Mouse (Mus musculus): Measurements from ENCODE around the gene Pdss2. TPM values are rescaled to one million over a fixed set of nuclear protein-coding genes. Genes with fewer than 3 reads are reported as not detected.

Gene Pdss2
- polyA plus RNA-seq, 1 experiment from 2014 or later, result 15.1 TPM

GRCm38 (mm10) chr10:43279637-43280288 is 58.5 kb downstream of the Pdss2 start:
- H3K4me1 ChIP-seq (replicated peaks; ENCODE audit: control insufficient read depth, insufficient read depth, low read length), result no peaks in the 10 kb centered on the region
- DNase-seq (ENCODE audit: low spot score), result no peak
- H3K4me3 ChIP-seq (ENCODE audit: low read depth, low read length), result no peak overlapping the region
- H3K27ac ChIP-seq (ENCODE audit: low read depth, low read length), result no peak overlapping the region
- no peaks in the 10 kb centered on the region for H3K36me3 ChIP-seq (ENCODE audit: control insufficient read depth, insufficient read depth, low read length)
- no peak for ATAC-seq (replicated peaks; ENCODE audit: low FRiP score)
- WGBS, result 87% methylated on average over 5 of the region's 5 CpGs
- no peak overlapping the region for H3K4me2 ChIP-seq (ENCODE audit: low read depth, low read length, severe bottlenecking)
- no peak overlapping the region for H3K9ac ChIP-seq (ENCODE audit: low read length)
- no peaks in the 10 kb centered on the region for H3K27me3 ChIP-seq (ENCODE audit: control insufficient read depth, insufficient read depth, low read length)
- H3K9me3 ChIP-seq (ENCODE audit: control insufficient read depth, low read length), result no peaks in the 10 kb centered on the region

- ATAC-seq (replicated peaks; ENCODE audit: low FRiP score) (no peak), DNase-seq (ENCODE audit: low spot score) (no peak)
- WGBS, result 74% methylated on average over 1 of the region's 1 CpGs
- H3K4me2 ChIP-seq (ENCODE audit: low read depth, low read length, severe bottlenecking), result no peak overlapping the region
- no peaks in the 10 kb centered on the region for H3K36me3 ChIP-seq (ENCODE audit: control insufficient read depth, insufficient read depth, low read length)
- no peaks in the 10 kb centered on the region for H3K9me3 ChIP-seq (ENCODE audit: control insufficient read depth, low read length)
- no peaks in the 10 kb centered on the region for H3K27me3 ChIP-seq (ENCODE audit: control insufficient read depth, insufficient read depth, low read length)
- no peaks in the 10 kb centered on the region for H3K4me1 ChIP-seq (replicated peaks; ENCODE audit: control insufficient read depth, insufficient read depth, low read length)
- no peak overlapping the region for H3K9ac ChIP-seq (ENCODE audit: low read length)
- no peak overlapping the region for H3K27ac ChIP-seq (ENCODE audit: low read depth, low read length)
- H3K4me3 ChIP-seq (ENCODE audit: low read depth, low read length), result no peak overlapping the region
Measured at GRCm38 (mm10) chr10:43285541-43285940, 64.3 kb downstream of the Pdss2 start.

GRCm38 (mm10) chr10:43290638-43291230 is 69.4 kb downstream of the Pdss2 start:
- no peak overlapping the region for H3K4me2 ChIP-seq (ENCODE audit: low read depth, low read length, severe bottlenecking)
- no peak overlapping the region for H3K27ac ChIP-seq (ENCODE audit: low read depth, low read length)
- 77% methylated on average over 2 of the region's 2 CpGs for WGBS
- no peaks in the 10 kb centered on the region for H3K9me3 ChIP-seq (ENCODE audit: control insufficient read depth, low read length)
- no peak for DNase-seq (ENCODE audit: low spot score)
- no peak overlapping the region for H3K4me3 ChIP-seq (ENCODE audit: low read depth, low read length)
- no peaks in the 10 kb centered on the region for H3K4me1 ChIP-seq (replicated peaks; ENCODE audit: control insufficient read depth, insufficient read depth, low read length)
- no peak overlapping the region for H3K9ac ChIP-seq (ENCODE audit: low read length)
- no peaks in the 10 kb centered on the region for H3K36me3 ChIP-seq (ENCODE audit: control insufficient read depth, insufficient read depth, low read length)
- no peaks in the 10 kb centered on the region for H3K27me3 ChIP-seq (ENCODE audit: control insufficient read depth, insufficient read depth, low read length)
- no peak for ATAC-seq (replicated peaks; ENCODE audit: low FRiP score)

GRCm38 (mm10) chr10:43291333-43291736 is 70.0 kb downstream of the Pdss2 start:
- no peak overlapping the region for H3K27ac ChIP-seq (ENCODE audit: low read depth, low read length)
- no peaks in the 10 kb centered on the region for H3K36me3 ChIP-seq (ENCODE audit: control insufficient read depth, insufficient read depth, low read length)
- no peak for ATAC-seq (replicated peaks; ENCODE audit: low FRiP score)
- H3K4me1 ChIP-seq (replicated peaks; ENCODE audit: control insufficient read depth, insufficient read depth, low read length), result no peaks in the 10 kb centered on the region
- H3K27me3 ChIP-seq (ENCODE audit: control insufficient read depth, insufficient read depth, low read length), result no peaks in the 10 kb centered on the region
- H3K4me2 ChIP-seq (ENCODE audit: low read depth, low read length, severe bottlenecking), result no peak overlapping the region
- no peak overlapping the region for H3K4me3 ChIP-seq (ENCODE audit: low read depth, low read length)
- WGBS, result 93% methylated on average over 2 of the region's 2 CpGs
- no peak overlapping the region for H3K9ac ChIP-seq (ENCODE audit: low read length)
- no peaks in the 10 kb centered on the region for H3K9me3 ChIP-seq (ENCODE audit: control insufficient read depth, low read length)
- no peak for DNase-seq (ENCODE audit: low spot score)

GRCm38 (mm10) chr10:43292454-43292853 is 71.2 kb downstream of the Pdss2 start:
- no peaks in the 10 kb centered on the region for H3K4me1 ChIP-seq (replicated peaks; ENCODE audit: control insufficient read depth, insufficient read depth, low read length)
- H3K9me3 ChIP-seq (ENCODE audit: control insufficient read depth, low read length), result no peaks in the 10 kb centered on the region
- no peaks in the 10 kb centered on the region for H3K36me3 ChIP-seq (ENCODE audit: control insufficient read depth, insufficient read depth, low read length)
- no peak overlapping the region for H3K4me2 ChIP-seq (ENCODE audit: low read depth, low read length, severe bottlenecking)
- H3K9ac ChIP-seq (ENCODE audit: low read length), result no peak overlapping the region
- H3K27me3 ChIP-seq (ENCODE audit: control insufficient read depth, insufficient read depth, low read length), result no peaks in the 10 kb centered on the region
- no peak overlapping the region for H3K4me3 ChIP-seq (ENCODE audit: low read depth, low read length)
- ATAC-seq (replicated peaks; ENCODE audit: low FRiP score), result no peak
- H3K27ac ChIP-seq (ENCODE audit: low read depth, low read length), result no peak overlapping the region
- DNase-seq (ENCODE audit: low spot score), result no peak
- 82% methylated on average over 4 of the region's 4 CpGs for WGBS

GRCm38 (mm10) chr10:43294331-43294730 is 73.0 kb downstream of the Pdss2 start:
- Histone ChIP-seq H3K4me2 (ENCODE audit: low read depth, low read length, severe bottlenecking) (no peak overlapping the region), H3K27me3 (ENCODE audit: control insufficient read depth, insufficient read depth, low read length) (no peaks in the 10 kb centered on the region), H3K9me3 (ENCODE audit: control insufficient read depth, low read length) (no peaks in the 10 kb centered on the region), H3K36me3 (ENCODE audit: control insufficient read depth, insufficient read depth, low read length) (no peaks in the 10 kb centered on the region), H3K4me3 (ENCODE audit: low read depth, low read length) (no peak overlapping the region), H3K4me1 (replicated peaks; ENCODE audit: control insufficient read depth, insufficient read depth, low read length) (no peaks in the 10 kb centered on the region), H3K27ac (ENCODE audit: low read depth, low read length) (no peak overlapping the region), H3K9ac (ENCODE audit: low read length) (no peak overlapping the region)
- no peak for DNase-seq (ENCODE audit: low spot score)
- ATAC-seq (replicated peaks; ENCODE audit: low FRiP score), result no peak
- WGBS, result 66% methylated on average over 4 of the region's 4 CpGs

GRCm38 (mm10) chr10:43308105-43308810 is 87.0 kb downstream of the Pdss2 start:
- ATAC-seq (replicated peaks; ENCODE audit: low FRiP score), result no peak
- no peak for DNase-seq (ENCODE audit: low spot score)
- Histone ChIP-seq H3K36me3 (ENCODE audit: control insufficient read depth, insufficient read depth, low read length) (no peaks in the 10 kb centered on the region), H3K27ac (ENCODE audit: low read depth, low read length) (no peak overlapping the region), H3K4me2 (ENCODE audit: low read depth, low read length, severe bottlenecking) (no peak overlapping the region), H3K27me3 (ENCODE audit: control insufficient read depth, insufficient read depth, low read length) (no peaks in the 10 kb centered on the region), H3K9me3 (ENCODE audit: control insufficient read depth, low read length) (no peaks in the 10 kb centered on the region), H3K9ac (ENCODE audit: low read length) (no peak overlapping the region), H3K4me1 (replicated peaks; ENCODE audit: control insufficient read depth, insufficient read depth, low read length) (no peaks in the 10 kb centered on the region), H3K4me3 (ENCODE audit: low read depth, low read length) (no peak overlapping the region)
- 84% methylated on average over 5 of the region's 5 CpGs for WGBS

GRCm38 (mm10) chr10:43310781-43311392 is 89.6 kb downstream of the Pdss2 start:
- no peaks in the 10 kb centered on the region for H3K36me3 ChIP-seq (ENCODE audit: control insufficient read depth, insufficient read depth, low read length)
- H3K4me2 ChIP-seq (ENCODE audit: low read depth, low read length, severe bottlenecking), result no peak overlapping the region
- no peak overlapping the region for H3K27ac ChIP-seq (ENCODE audit: low read depth, low read length)
- H3K9me3 ChIP-seq (ENCODE audit: control insufficient read depth, low read length), result no peaks in the 10 kb centered on the region; the same call in 1 of the 2 replicates
- 66% methylated on average over 10 of the region's 10 CpGs for WGBS
- ATAC-seq (replicated peaks; ENCODE audit: low FRiP score) (no peak), DNase-seq (ENCODE audit: low spot score) (no peak)
- no peak overlapping the region for H3K9ac ChIP-seq (ENCODE audit: low read length)
- no peaks in the 10 kb centered on the region for H3K27me3 ChIP-seq (ENCODE audit: control insufficient read depth, insufficient read depth, low read length)
- H3K4me1 ChIP-seq (replicated peaks; ENCODE audit: control insufficient read depth, insufficient read depth, low read length), result no peaks in the 10 kb centered on the region
- H3K4me3 ChIP-seq (ENCODE audit: low read depth, low read length), result no peak overlapping the region
